Mouse (Mus musculus): ENCODE measurements around the gene 9330159F19Rik.

9330159F19Rik gene

DNA sequence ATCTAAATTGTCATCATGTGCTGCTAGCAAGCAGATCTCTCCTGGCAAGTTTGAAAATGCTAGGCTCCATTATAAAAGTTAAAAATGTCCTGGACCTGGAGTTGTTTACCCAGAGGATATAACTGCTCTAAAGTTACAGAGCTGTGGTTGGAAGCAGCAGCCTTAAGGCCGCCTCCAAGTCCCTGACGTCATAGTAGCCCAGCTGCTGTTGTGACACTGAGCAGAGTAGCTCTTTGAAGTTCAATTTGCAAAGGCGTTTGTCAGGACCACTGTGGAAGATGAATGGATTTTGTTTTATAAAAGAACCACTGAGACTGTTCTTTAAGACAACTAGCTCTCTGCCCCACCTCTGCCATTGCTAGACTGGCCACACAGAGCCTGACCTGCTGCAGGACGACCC, at the start of gene 9330159F19Rik:
Gene 9330159F19Rik, plus strand, starts transcription at position 154 of the 400 bp plus-strand sequence.
- DNase-seq (ENCODE audit: low spot score in 2 of 2) = peak in 1 of 2 experiments; percentile 33

- no peak for DNase-seq (ENCODE audit: low spot score in 2 of 2)
These were observed 49.7 kb upstream of the 9330159F19Rik start for GRCm38 (mm10) chr10:29161664-29162063.

- no peak for DNase-seq (ENCODE audit: low spot score in 2 of 2)
These were observed 37.6 kb upstream of the 9330159F19Rik start for GRCm38 (mm10) chr10:29173778-29174177.

DNA sequence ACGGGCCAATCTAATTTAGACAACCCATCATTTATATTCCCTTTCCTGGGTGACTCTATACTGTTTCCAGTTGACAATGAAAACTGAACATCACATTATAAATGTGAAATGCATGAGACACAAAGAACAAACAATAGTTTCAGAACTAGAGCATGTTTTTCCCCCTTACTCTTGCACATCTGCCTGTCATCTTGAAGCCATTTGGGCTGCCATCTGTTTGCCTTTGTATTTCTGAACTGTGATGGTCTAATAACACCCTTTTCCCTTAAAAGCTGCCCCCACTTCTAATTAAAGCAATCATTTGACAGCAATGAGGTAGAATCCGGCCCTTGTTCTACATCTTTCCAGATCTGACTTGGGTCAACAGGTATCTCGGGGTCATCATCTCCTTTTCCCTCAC, 35.8 kb upstream of the 9330159F19Rik start:
- DNase-seq (ENCODE audit: low spot score in 2 of 2) = no peak

- DNase-seq (ENCODE audit: low spot score in 2 of 2) = no peak
These were observed 34.5 kb upstream of the 9330159F19Rik start for GRCm38 (mm10) chr10:29176881-29177280.

DNA sequence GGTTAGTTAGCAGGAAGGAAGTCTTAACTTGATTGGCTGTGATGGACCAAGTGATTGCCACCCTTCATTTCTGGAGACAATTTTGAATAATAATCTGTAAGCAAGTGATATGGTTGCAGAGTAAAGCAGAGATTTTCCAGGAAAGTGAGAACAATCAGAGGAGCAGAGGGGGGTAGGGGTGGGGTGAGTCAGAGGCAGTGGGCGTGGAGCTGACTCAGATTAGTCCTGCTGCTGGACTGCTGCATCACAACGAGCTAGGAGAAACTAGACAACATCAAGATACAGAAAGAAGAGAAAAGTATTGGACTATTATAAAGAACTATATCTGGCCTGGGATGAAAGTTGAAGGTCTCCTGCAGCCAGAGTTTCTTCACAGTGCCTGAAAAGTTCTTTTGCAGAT, 33.4 kb upstream of the 9330159F19Rik start:
- no peak for DNase-seq (ENCODE audit: low spot score in 2 of 2)

GRCm38 (mm10) chr10:29180210-29180609, 31.2 kb upstream of the 9330159F19Rik start:
- DNase-seq (ENCODE audit: low spot score in 2 of 2) = no peak

GRCm38 (mm10) chr10:29181046-29181445, 30.4 kb upstream of the 9330159F19Rik start:
- no peak for DNase-seq (ENCODE audit: low spot score in 2 of 2)

- DNase-seq (ENCODE audit: low spot score in 2 of 2) = no peak
These were observed 17.6 kb upstream of the 9330159F19Rik start for GRCm38 (mm10) chr10:29193769-29194168.

- DNase-seq (ENCODE audit: low spot score in 2 of 2) = no peak
These were observed 14.6 kb upstream of the 9330159F19Rik start for GRCm38 (mm10) chr10:29196811-29197210.

DNA sequence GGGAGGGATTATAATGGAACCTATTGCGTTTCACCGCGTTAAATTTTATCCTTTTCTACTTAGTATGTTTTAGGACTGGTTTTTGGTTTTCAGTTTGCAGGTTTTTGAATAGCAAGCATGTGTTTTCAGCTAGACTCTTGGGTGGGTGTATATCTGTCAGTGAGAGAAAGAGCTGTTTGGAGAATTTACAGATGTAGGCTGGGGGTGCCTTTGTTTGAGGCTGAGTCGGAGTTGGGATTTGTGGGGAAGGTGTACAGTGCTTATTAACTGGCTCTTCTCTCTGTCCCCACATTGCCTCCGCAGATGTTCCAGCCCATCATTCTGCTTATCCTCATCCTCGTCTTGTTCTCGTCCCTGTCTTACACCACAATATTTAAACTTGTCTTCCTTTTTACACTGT, 12.8 kb upstream of the 9330159F19Rik start, which contains the start of gene Gm49353:
Gene Gm49353, plus strand, starts transcription at position 313 of the 400 bp plus-strand sequence.
- no peak for DNase-seq (ENCODE audit: low spot score in 2 of 2)

DNA sequence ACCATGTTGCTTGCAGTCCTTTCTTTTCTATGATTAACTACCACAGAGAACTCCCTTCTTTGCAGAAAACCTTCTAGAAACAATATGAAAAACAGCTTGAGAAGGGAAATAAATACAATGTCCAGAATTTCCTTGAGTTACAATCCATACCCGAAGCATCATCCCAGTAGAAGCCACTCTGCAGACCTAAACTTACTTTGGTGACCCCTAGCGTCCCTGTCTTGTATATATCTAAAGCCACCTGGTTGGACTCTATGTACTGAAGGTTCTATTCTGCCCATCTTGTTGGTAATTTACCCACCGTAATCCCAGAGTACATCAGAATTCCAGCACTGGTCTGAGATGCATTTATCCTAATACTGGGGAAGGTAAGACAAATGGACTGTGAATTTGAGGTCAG, 11.6 kb upstream of the 9330159F19Rik start:
- DNase-seq (ENCODE audit: low spot score in 2 of 2) = no peak

- no peak for DNase-seq (ENCODE audit: low spot score in 2 of 2)
These were observed 10.8 kb upstream of the 9330159F19Rik start for GRCm38 (mm10) chr10:29200609-29201008.

- no peak for DNase-seq (ENCODE audit: low spot score in 2 of 2)
These were observed 4.7 kb upstream of the 9330159F19Rik start for GRCm38 (mm10) chr10:29206730-29207129.

DNA sequence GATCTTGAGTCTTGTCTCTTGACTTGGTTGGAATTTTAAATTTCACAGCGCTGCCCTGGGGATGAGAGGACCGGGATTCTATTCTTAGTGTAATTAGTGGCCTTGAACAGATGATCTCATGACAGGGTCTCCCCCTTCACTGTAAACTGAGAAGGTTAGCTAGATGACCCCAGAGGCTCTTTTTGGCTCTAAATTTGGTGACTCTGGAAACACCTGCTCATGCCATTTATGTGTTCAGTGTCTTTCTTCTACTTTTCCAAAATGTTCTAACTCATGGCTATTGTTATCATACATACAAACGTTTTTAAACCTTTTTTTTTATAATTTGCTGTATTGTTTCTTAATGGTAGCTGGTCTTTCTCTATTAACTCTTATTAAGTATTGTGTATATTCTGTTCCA, 2.7 kb upstream of the 9330159F19Rik start:
- no peak for DNase-seq (ENCODE audit: low spot score in 2 of 2)

DNA sequence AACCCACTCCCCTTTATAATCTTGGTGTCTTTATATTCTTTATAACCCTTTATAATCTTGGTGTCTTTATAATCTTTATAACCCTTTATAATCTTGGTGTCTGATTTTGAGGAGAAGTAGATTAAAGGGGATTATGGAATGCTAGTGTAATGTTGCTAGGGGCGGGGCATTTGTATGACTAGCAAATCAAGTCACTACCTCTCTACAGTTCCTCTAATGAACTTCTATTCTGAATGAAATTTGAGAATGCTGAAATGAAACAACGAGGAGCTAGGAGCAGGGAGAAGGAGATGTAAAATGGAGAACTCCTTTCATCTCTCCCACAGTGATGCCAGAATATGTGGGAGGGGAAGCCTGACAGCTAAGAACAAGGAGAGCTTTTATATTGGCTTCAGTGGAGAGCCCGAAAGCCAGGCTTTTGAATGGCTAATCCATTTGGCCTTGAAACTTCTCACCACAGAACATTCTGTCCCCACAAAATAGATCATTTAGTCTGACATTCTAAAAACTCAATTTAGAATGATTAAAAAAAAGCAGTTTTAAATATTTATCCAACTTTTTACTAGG, 2.2 kb downstream of the 9330159F19Rik start:
- DNase-seq (ENCODE audit: low spot score in 2 of 2) = no peak

DNA sequence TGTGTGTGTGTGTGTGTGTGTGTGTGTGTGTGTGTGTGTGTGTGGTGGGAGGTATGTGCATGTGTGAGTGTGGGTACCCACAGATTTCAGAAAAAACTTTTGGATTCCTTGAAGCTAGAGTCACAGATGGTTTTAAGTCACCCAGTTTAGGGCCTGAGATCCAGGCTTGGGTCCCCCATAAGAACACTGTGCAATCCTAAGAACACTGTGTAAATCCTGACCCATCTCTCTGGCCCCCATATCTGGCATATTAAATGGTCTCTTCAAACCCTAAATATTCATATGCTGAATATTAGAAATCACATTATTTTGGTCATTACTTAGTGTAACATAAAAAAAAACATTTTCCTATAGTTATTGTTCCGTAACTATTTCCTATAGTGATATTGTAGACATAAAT, 5.6 kb downstream of the 9330159F19Rik start:
- no peak for DNase-seq (ENCODE audit: low spot score in 2 of 2)

GRCm38 (mm10) chr10:29217451-29217850, 6.0 kb downstream of the 9330159F19Rik start:
- DNase-seq (ENCODE audit: low spot score in 2 of 2) = no peak

DNA sequence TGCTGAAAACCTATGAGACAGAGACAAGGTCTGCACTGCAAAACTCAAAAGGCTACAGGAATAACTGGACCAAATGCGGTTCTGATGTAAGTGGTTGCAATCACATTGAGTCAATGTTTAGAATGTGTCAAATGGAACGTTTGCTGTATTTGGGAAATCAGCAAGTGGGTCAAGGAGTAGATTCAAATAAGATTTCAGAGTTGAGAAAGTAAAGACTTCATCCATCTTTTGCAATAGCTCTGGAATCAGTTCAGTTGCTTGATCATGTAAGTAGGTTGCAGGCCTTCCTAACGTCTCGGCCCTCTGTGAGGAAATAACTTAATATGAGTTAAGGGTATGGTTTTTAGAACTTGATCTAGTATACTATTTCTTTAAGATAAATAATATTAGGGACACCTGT, 13.9 kb downstream of the 9330159F19Rik start:
- no peak for DNase-seq (ENCODE audit: low spot score in 2 of 2)

DNA sequence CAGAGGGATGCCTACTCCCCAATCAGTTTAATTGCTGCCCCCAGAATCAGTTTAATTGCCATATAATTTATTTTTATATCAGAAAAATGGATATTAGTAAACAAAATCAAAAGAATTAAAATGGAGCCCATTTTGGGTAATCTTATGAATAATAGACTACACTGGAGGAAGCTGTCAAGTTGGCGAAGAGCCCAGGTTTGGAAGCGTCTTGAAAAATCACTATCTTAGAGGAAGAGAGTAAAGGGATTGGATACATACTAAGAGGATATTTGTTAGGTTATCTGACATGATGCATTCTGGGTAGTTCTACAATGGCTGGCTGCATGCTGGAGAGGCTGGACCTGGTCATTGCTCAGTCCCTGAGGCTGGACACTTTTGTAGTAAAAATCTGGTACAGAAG, 19.8 kb downstream of the 9330159F19Rik start:
- DNase-seq (ENCODE audit: low spot score in 2 of 2) = no peak

Measured in frontal cortex, postnatal 14 days (tissue).